Mouse (Mus musculus): ENCODE measurements around the gene Cfap61. TPM values are rescaled to one million over a fixed set of nuclear protein-coding genes. Genes with fewer than 3 reads are reported as not detected.

The Cfap61 gene
- total and polyA plus RNA-seq, 3 experiments = 0.13 TPM; not detected in 2

- Histone ChIP-seq H3K27ac (ENCODE audit: control insufficient read depth, low read depth, low read length) (no peak overlapping the region), H3K79me2 (ENCODE audit: control insufficient read depth, insufficient read depth, low read length, poor library complexity) (no peaks in the 10 kb centered on the region), H3K4me1 (ENCODE audit: control insufficient read depth in 1 of 2, insufficient read depth in 2 of 2, low read length in 2 of 2) (peaks cover 5 to 13% of the 10 kb centered on the region in 2 experiments; a peak in 3 of 4 replicates), H3K36me3 (ENCODE audit: control insufficient read depth in 1 of 2, insufficient read depth in 2 of 2, low read length in 2 of 2) (peaks cover 0 to 14% of the 10 kb centered on the region in 2 experiments; a peak in 2 of 4 replicates), H3K9ac (ENCODE audit: control insufficient read depth, low read depth, low read length, poor library complexity, severe bottlenecking) (no peak overlapping the region), H3K4me3 (ENCODE audit: control insufficient read depth in 1 of 2, insufficient read depth in 1 of 2, low read depth in 2 of 2, low read length in 2 of 2) (no peak overlapping the region), H3K9me3 (replicated peaks; ENCODE audit: insufficient read depth, low read length) (no peaks in the 10 kb centered on the region), H3K27me3 (ENCODE audit: control insufficient read depth in 1 of 2, insufficient read depth in 2 of 2, low read length in 2 of 2) (no peaks in the 10 kb centered on the region)
- TF ChIP-seq NRF1 (IDR thresholded peaks at IDR 0.05; ENCODE audit: insufficient read depth, low read depth, low read length, poor library complexity, severe bottlenecking) = no peak
- TF ChIP-seq POLR2AphosphoS2 (IDR thresholded peaks at IDR 0.05; ENCODE audit: low read length) = no peak
- no peak for TF ChIP-seq ZC3H11A (IDR thresholded peaks at IDR 0.05; ENCODE audit: low read depth, low read length)
- TF ChIP-seq NELFE (IDR thresholded peaks at IDR 0.05; ENCODE audit: low read depth, low read length) = no peak
- no peak for TF ChIP-seq POLR2A (IDR thresholded peaks at IDR 0.05; ENCODE audit: control insufficient read depth in 1 of 2, insufficient read depth in 1 of 2, low read depth in 1 of 2, low read length in 2 of 2, poor library complexity in 1 of 2)
- no peak for TF ChIP-seq SIN3A (IDR thresholded peaks at IDR 0.05; ENCODE audit: low read length)
- TF ChIP-seq ZKSCAN1 (IDR thresholded peaks at IDR 0.05; ENCODE audit: low read depth, low read length) = no peak
- TF ChIP-seq POLR2AphosphoS5 (IDR thresholded peaks at IDR 0.05; ENCODE audit: borderline replicate concordance, low read depth, low read length) = no peak
- TF ChIP-seq USF1 (IDR thresholded peaks at IDR 0.05; ENCODE audit: low read depth, low read length) = no peak
- TF ChIP-seq BHLHE40 (IDR thresholded peaks at IDR 0.05; ENCODE audit: borderline replicate concordance, low read depth, low read length) = no peak
- TF ChIP-seq RAD21 (IDR thresholded peaks at IDR 0.05; ENCODE audit: low read depth, low read length) = no peak
- TF ChIP-seq SMC3 (IDR thresholded peaks at IDR 0.05; ENCODE audit: low read depth, low read length) = no peak
- TF ChIP-seq TAL1 (IDR thresholded peaks at IDR 0.05; ENCODE audit: low read length) = no peak
- no peak for TF ChIP-seq TBP (IDR thresholded peaks at IDR 0.05; ENCODE audit: low read depth, low read length)
- TF ChIP-seq GATA1 (IDR thresholded peaks at IDR 0.05; ENCODE audit: low read depth, low read length) = no peak
- no peak for TF ChIP-seq MYC (IDR thresholded peaks at IDR 0.05; ENCODE audit: low read depth, low read length)
- no peak for TF ChIP-seq TCF12 (IDR thresholded peaks at IDR 0.05; ENCODE audit: low read depth, low read length)
- TF ChIP-seq MEF2A (IDR thresholded peaks at IDR 0.05; ENCODE audit: extremely low read depth, insufficient replicate concordance, low read depth, low read length, poor library complexity, severe bottlenecking) = no peak
- no peak for DNase-seq (ENCODE audit: low read depth, low spot score)
Observed at GRCm38 (mm10) chr2:146262215-146262614, 327.6 kb downstream of the Cfap61 start.

- TF ChIP-seq TAL1 (IDR thresholded peaks at IDR 0.05; ENCODE audit: low read length) (no peak), BHLHE40 (IDR thresholded peaks at IDR 0.05; ENCODE audit: borderline replicate concordance, low read depth, low read length) (no peak), NELFE (IDR thresholded peaks at IDR 0.05; ENCODE audit: low read depth, low read length) (no peak), E2F4 (IDR thresholded peaks at IDR 0.05; ENCODE audit: borderline replicate concordance, low read depth, low read length) (no peak), TBP (IDR thresholded peaks at IDR 0.05; ENCODE audit: low read depth, low read length) (no peak), CHD2 (IDR thresholded peaks at IDR 0.05; ENCODE audit: low read length) (no peak), ZKSCAN1 (IDR thresholded peaks at IDR 0.05; ENCODE audit: low read depth, low read length) (no peak), MAX (IDR thresholded peaks at IDR 0.05; ENCODE audit: low read length) (no peak), GABPA (IDR thresholded peaks at IDR 0.05; ENCODE audit: low read depth, low read length) (no peak), POLR2A (IDR thresholded peaks at IDR 0.05; ENCODE audit: control insufficient read depth in 1 of 2, insufficient read depth in 1 of 2, low read depth in 1 of 2, low read length in 2 of 2, poor library complexity in 1 of 2) (no peak), MYB (IDR thresholded peaks at IDR 0.05; ENCODE audit: low read depth, low read length) (no peak), NRF1 (IDR thresholded peaks at IDR 0.05; ENCODE audit: insufficient read depth, low read depth, low read length, poor library complexity, severe bottlenecking) (no peak), USF1 (IDR thresholded peaks at IDR 0.05; ENCODE audit: low read depth, low read length) (no peak), ZC3H11A (IDR thresholded peaks at IDR 0.05; ENCODE audit: low read depth, low read length) (no peak), JUND (IDR thresholded peaks at IDR 0.05; ENCODE audit: low read depth, low read length) (no peak)
- no peak for DNase-seq (ENCODE audit: low read depth, low spot score)
- H3K4me1 ChIP-seq (ENCODE audit: control insufficient read depth in 1 of 2, insufficient read depth in 2 of 2, low read length in 2 of 2) = peaks cover 5 to 13% of the 10 kb centered on the region in 2 experiments; a peak in 3 of 4 replicates
Observed at GRCm38 (mm10) chr2:146262966-146263365, 328.4 kb downstream of the Cfap61 start.

More at GRCm38 (mm10) chr2:146262966-146263365, 328.4 kb downstream of the Cfap61 start:
- Histone ChIP-seq H3K79me2 (ENCODE audit: control insufficient read depth, insufficient read depth, low read length, poor library complexity) (no peaks in the 10 kb centered on the region), H3K9ac (ENCODE audit: control insufficient read depth, low read depth, low read length, poor library complexity, severe bottlenecking) (no peak overlapping the region), H3K27ac (ENCODE audit: control insufficient read depth, low read depth, low read length) (no peak overlapping the region), H3K9me3 (replicated peaks; ENCODE audit: insufficient read depth, low read length) (no peaks in the 10 kb centered on the region), H3K27me3 (ENCODE audit: control insufficient read depth in 1 of 2, insufficient read depth in 2 of 2, low read length in 2 of 2) (no peaks in the 10 kb centered on the region), H3K4me3 (ENCODE audit: control insufficient read depth in 1 of 2, insufficient read depth in 1 of 2, low read depth in 2 of 2, low read length in 2 of 2) (no peak overlapping the region), H3K36me3 (ENCODE audit: control insufficient read depth in 1 of 2, insufficient read depth in 2 of 2, low read length in 2 of 2) (peaks cover 0 to 14% of the 10 kb centered on the region in 2 experiments; a peak in 2 of 4 replicates)

All from MEL (cell line).